Mouse (Mus musculus) CH12.LX (cell line): ENCODE data around the gene Actn4.

Experiments used
- CTCF ChIP-seq, 2 experiments: IDR thresholded peaks in 1 of 2; conservative IDR thresholded peaks in 1 of 2; 2 replicates each; pipeline ENCODE4 v1.5.1; 2011 to 2012; ENCODE audit warnings: low read depth in 2 of 2, low read length in 2 of 2, improper control_type of control experiment in 1 of 2, inconsistent platforms in 1 of 2, mild to moderate bottlenecking in 1 of 2, moderate library complexity in 1 of 2
- USF2 ChIP-seq: conservative IDR thresholded peaks from 2 replicates; pipeline ENCODE4 v1.6.1; 2011; ENCODE audit warnings: low read depth, low read length, improper control_type of control experiment

GRCm38 (mm10) chr7:28897661-28898060 lies 64.5 kb downstream of the Actn4 start:
- TF ChIP-seq USF2, result no peak
- TF ChIP-seq CTCF (conservative IDR thresholded peaks at IDR 0.05 in 1 of 2, IDR thresholded peaks at IDR 0.05 in 1 of 2; ENCODE audit: low read depth in 2 of 2, low read length in 2 of 2), result no peak
